Mouse (Mus musculus) gastrocnemius, postnatal 14 days (tissue): Measurements from ENCODE around the gene Cox4i2. TPM values are rescaled to one million over a fixed set of nuclear protein-coding genes. Genes with fewer than 3 reads are reported as not detected.

Experiments used
- DNase-seq: peaks from one replicate; pipeline ENCODE4 v3.0.0; 2021; ENCODE audit warnings: mixed read lengths
- intact Hi-C: fragments of 180-260 bp; cut with DNase I; formaldehyde crosslinking; loops from one replicate; pipeline ENCODE4 v1.15.1; 2025; ENCODE audit warnings: low total_unique reads
- total RNA-seq, 2 experiments: library from RNA; stranded (reverse); gene quantifications; 2 replicates each; pipeline ENCODE4 v1.2.3; 2021

The Cox4i2 gene
- total RNA-seq, 2 experiments from 2014 or later, result 5.9 to 6.0 TPM

- DNase-seq, result no peak
- intact Hi-C loops, result loop anchor here (5.0 kb wide), 1 partner anchor 40 kb away; no protein-coding TSS in a partner anchor
These were observed 33.6 kb downstream of the Cox4i2 start for GRCm38 (mm10) chr2:152787543-152787942.

DNA sequence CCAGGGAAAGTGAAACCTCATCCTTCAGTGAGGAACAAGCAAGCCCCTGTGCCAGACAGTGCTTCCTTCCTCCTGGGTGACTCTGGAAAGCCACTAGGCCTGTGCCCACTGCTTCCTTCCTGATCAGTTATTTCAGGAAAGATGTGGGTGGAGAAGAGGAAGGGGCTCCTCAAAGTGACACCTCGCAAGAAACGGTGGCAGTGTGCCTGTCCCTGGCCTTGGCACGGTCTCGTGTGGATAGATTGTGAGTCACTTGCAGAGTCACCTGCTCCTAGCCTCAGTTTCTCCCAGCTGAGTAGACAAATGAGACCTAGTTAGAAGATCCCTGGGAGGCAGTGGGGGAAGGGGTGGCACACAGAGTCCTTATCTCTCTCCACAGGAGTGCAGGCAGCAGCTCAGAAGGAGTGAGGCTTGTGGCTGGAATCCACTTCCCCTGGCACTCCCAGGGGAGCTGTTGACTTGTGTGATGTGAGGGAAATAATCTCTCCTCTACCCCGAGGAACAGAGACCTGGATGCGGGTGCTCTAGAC is 35.0 kb downstream of the Cox4i2 start:
- no peak for DNase-seq
- intact Hi-C loops, result loop anchor here (5.0 kb wide), 1 partner anchor 38 kb away; no protein-coding TSS in a partner anchor

DNA sequence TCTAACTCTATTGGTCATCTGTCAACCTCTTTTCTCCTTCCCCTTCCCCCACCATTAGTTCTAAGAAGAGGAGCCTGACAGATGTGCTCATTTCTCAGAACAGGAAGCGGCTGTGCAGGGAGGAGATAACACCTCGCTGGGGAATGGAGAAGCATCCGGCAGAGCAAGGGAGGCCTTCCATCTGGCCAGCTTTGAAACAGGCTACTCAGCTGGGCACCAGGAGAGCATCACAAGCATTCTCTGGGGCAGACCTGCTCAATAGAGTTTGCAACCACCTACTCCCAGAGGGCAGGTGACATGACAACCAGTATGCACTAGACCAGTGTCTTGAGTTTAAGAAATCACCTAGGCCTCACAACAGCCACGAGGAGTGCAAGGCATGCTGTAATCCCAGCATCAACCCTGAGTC is 35.6 kb downstream of the Cox4i2 start:
- DNase-seq, result no peak
- intact Hi-C loops, result loop anchor here (5.0 kb wide), 1 partner anchor 38 kb away; no protein-coding TSS in a partner anchor

GRCm38 (mm10) chr2:152792461-152792860 is 38.5 kb downstream of the Cox4i2 start:
- intact Hi-C loops, result no loop called here
- DNase-seq, result no peak

DNA sequence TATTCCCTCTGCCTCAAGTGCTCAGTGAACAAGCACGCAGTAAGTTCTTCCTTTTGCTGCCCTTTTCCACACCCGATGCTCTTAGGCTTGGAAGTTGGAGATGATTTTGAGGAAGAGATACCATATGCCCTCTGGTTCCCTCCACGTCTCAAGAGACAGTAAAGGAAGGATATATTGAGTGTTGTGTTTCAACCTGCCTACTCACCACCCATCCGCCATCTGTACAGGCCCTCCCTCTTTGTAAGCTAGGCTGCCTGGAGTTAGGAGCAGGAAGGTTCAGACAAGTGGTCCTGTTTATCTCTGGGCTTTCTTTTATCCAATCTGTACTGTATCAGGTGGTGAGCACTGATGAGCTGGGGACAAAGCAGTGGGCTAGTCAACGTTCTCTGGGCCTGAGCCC is 39.4 kb downstream of the Cox4i2 start:
- intact Hi-C loops, result no loop called here
- no peak for DNase-seq

- DNase-seq, result no peak
- intact Hi-C loops, result no loop called here
These were observed 40.4 kb downstream of the Cox4i2 start for GRCm38 (mm10) chr2:152794281-152794827.

GRCm38 (mm10) chr2:152797589-152797988 is 43.6 kb downstream of the Cox4i2 start:
- DNase-seq, result no peak
- intact Hi-C loops, result no loop called here

GRCm38 (mm10) chr2:152799954-152800761 is 46.2 kb downstream of the Cox4i2 start:
- DNase-seq, result no peak
- intact Hi-C loops, result no loop called here

DNA sequence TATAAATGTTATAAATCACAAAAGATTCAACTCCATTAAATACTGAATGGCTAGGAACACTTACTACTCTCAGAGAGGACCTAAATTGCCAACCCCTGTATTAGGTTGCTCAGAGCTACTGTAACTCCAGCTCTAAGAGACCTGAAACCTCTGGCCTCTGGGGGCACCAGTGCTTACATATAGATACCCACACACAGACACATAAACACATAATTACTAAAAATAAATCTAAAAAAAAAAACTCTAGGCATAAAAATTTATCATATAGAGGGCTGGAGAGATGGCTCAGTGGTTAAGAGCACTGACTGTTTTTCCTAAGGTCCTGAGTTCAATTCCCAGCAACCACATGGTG is 46.8 kb downstream of the Cox4i2 start:
- DNase-seq, result no peak
- intact Hi-C loops, result no loop called here

DNA sequence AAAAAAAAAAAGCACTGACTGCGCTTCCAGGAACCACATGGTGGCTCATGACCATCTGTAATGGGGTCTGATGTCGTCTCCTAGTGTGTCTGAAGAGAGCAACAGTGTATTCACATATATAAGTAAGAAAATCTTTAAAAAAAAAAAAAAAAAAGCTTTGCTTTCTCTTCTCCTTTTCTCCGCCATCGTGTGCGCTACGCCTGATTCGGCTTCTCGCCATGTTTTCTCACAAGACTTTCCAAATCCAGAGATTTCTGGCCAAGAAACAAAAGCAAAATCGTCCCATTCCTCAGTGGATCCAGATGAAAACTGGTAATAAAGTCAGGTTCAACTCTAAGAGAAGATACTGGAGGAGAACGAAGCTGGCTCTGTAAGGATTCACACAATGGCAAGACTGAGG is 48.3 kb downstream of the Cox4i2 start:
- intact Hi-C loops, result no loop called here
- no peak for DNase-seq

- no peak for DNase-seq
- intact Hi-C loops, result no loop called here
These were observed 49.1 kb downstream of the Cox4i2 start for GRCm38 (mm10) chr2:152803081-152803480.

- intact Hi-C loops, result no loop called here
- no peak for DNase-seq
These were observed 50.6 kb downstream of the Cox4i2 start for GRCm38 (mm10) chr2:152804408-152805110.

DNA sequence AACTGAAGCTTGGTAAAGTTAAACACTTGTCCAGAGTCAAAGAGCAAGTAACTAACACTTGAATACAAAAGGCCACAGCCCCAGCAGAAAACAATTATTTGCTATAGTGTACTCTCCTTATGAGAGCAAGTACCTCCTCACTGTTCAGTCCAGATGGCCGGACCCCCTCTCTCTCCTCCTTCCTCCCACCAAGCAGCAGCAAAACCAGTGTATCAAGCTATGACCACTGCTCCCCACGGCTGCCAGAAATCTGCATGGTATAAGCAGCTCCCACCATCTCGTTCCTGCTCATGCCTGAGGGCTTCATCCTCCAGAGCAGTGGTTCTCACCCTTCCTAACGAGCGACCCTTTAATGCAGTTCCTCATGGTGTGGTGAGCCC is 51.1 kb downstream of the Cox4i2 start:
- intact Hi-C loops, result no loop called here

DNA sequence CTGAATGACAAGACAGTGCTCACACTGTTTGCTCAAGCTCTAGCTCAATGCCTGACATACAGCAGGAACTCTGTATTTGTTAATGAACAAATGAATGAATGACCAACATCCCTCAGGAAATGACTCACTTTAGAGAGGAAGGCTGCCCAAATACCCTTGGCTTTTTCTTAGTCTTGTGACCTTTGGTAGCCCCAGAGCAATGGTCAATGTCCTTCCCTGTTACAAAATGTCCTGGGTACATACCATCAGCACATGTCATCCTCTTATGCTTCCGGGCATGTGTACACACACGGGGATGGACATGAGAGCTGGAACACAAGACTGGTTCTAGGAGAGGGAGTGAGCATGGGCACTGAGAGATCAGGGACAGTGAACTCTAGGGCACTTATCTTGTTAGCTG is 52.1 kb downstream of the Cox4i2 start:
- no peak for DNase-seq
- intact Hi-C loops, result no loop called here

More for the DNA sequence above, 51.1 kb downstream of the Cox4i2 start:
- no peak for DNase-seq

GRCm38 (mm10) chr2:152808178-152808577 is 54.2 kb downstream of the Cox4i2 start:
- intact Hi-C loops, result no loop called here
- DNase-seq, result no peak

GRCm38 (mm10) chr2:152810158-152810941 is 56.4 kb downstream of the Cox4i2 start:
- no peak for DNase-seq
- intact Hi-C loops, result no loop called here

DNA sequence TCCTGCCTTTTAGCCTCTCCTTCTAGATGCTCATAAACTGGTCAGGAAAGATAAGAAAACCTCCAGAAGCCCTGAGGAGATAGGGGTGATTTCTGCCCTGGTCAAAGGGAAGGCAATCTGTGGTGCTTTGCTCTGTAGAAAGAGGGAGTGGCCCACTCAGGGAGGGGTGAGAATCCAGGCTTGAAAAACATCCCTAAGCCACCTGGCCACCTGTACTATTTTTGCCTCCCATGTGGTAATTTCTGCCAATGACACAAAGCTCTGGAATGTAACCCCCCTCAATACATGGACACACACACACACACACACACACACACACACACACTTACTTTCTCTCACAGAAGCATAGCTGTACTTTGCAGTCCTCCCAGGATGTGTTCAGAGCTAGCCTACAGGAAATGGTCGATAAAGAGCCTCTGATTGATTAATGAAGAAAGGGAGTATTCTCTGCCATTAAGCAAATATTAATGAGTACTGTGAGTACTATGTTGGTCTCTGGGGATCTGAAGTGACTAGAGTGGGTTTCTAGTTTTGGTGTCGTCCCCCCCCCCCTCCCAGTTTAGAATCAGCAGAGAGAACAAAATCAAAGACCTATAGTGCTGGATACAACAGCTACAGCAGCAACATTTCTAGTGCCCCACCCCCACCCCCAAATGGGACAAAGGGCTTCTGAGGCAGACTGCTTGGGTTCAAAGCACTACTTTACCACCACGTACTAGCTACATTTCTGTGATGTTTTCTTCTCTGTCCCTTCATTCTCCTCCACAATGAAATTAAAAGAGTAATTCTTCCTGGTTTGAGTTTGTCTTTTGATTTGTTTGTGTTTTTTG is 57.6 kb downstream of the Cox4i2 start:
- intact Hi-C loops, result no loop called here

GRCm38 (mm10) chr2:152813232-152813631 is 59.3 kb downstream of the Cox4i2 start:
- DNase-seq, result no peak
- intact Hi-C loops, result no loop called here

More for the DNA sequence above, 57.6 kb downstream of the Cox4i2 start:
- no peak for DNase-seq
